In the genomic region with DNA sequence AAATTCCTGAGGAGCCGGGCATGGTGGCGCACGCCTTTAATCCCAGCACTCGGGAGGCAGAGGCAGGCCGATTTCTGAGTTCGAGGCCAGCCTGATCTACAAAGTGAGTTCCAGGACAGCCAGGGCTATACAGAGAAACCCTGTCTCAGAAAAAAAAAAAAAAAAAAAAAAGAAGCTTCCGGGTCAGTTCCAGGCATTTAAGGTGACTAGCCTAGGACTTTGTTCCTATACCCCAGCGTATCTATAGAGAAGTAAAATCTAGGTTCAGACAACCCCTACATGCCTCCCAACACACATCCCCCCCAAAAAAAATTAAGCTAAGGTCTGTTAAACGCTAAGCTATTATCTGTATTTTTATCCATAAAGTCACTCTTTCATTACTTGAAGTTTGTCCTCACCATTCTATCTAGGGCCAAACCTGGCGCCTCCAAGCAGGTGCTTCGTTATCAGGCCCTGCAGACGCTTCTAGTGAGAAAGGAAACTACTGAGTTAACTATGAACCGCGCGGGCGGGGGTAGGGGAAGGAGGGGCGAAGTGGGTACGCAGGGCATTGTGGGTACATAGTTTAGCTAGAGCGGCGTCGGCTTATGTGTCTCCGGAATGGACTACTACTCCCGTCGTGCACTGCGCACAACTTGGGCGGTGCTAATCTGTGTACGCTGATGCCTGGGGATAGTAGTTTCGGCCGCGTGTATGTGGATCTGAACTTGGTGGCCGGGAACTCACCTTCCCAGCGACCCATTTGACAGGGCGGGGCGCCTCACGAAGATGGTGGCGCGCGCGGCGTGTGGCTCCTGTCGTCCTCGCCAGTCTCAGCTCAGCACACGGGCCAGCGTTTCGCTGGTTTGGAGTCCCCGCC, we compare ENCODE assay signal across 7 mouse cellular contexts. TPM values are rescaled to one million over a fixed set of nuclear protein-coding genes. Genes with fewer than 3 reads are reported as not detected.
DNase-seq lines count a peak whose midpoint lies in the region; ATAC-seq lines count a peak whose summit lies in the region.

A gene (plus strand): TSS at position 669 of the 859 bp plus-strand sequence.

- H3K36me3 ChIP-seq in embryonic facial prominence, embryonic 11.5 days (replicated peaks; ENCODE audit: control insufficient read depth, insufficient read depth, low read depth, low read length) = peaks cover 5% of the 10 kb centered on the region
- H3K36me3 ChIP-seq in limb, embryonic 10.5 days = peaks cover 56% of the 10 kb centered on the region
- peaks cover 40% of the 10 kb centered on the region for H3K36me3 ChIP-seq in midbrain, embryonic 13.5 days

- H3K4me3 ChIP-seq in embryonic facial prominence, embryonic 11.5 days (ENCODE audit: low read depth, low read length) = peak within 1 kb of the TSS; percentile 45
- peak within 1 kb of the TSS; percentile 70 for H3K4me3 ChIP-seq in limb, embryonic 10.5 days
- H3K4me3 ChIP-seq in midbrain, embryonic 13.5 days (replicated peaks) = peak within 1 kb of the TSS; percentile 78

- H3K9me3 ChIP-seq in embryonic facial prominence, embryonic 11.5 days (replicated peaks; ENCODE audit: control insufficient read depth, low read length) = no peaks in the 10 kb centered on the region
- no peaks in the 10 kb centered on the region for H3K9me3 ChIP-seq in limb, embryonic 10.5 days (replicated peaks)
- no peaks in the 10 kb centered on the region for H3K9me3 ChIP-seq in midbrain, embryonic 13.5 days

- peak within 1 kb of the TSS; percentile 56 for H3K4me2 ChIP-seq in embryonic facial prominence, embryonic 11.5 days (ENCODE audit: low read depth, low read length)
- peak within 1 kb of the TSS; percentile 82 for H3K4me2 ChIP-seq in midbrain, embryonic 13.5 days (replicated peaks)

- H3K27ac ChIP-seq in embryonic facial prominence, embryonic 11.5 days (replicated peaks; ENCODE audit: low read depth, low read length) = no peak within 1 kb of the TSS
- H3K27ac ChIP-seq in limb, embryonic 10.5 days = peak within 1 kb of the TSS; percentile 80
- H3K27ac ChIP-seq in midbrain, embryonic 13.5 days = peak within 1 kb of the TSS; percentile 30; the same call in 1 of the 2 replicates

- 14% methylated on average over 46 of the region's 46 CpGs for whole genome bisulfite sequencing in embryonic facial prominence, embryonic 11.5 days
- 15% methylated on average over 46 of the region's 46 CpGs for WGBS in limb, embryonic 10.5 days
- WGBS in midbrain, embryonic 13.5 days = 14% methylated on average over 46 of the region's 46 CpGs

- H3K27me3 ChIP-seq in embryonic facial prominence, embryonic 11.5 days (ENCODE audit: control insufficient read depth, insufficient read depth, low read length) = no peaks in the 10 kb centered on the region
- H3K27me3 ChIP-seq in limb, embryonic 10.5 days (ENCODE audit: low read depth, poor library complexity, severe bottlenecking) = no peaks in the 10 kb centered on the region
- no peaks in the 10 kb centered on the region for H3K27me3 ChIP-seq in midbrain, embryonic 13.5 days

- peak; percentile 95 for ATAC-seq in embryonic facial prominence, embryonic 11.5 days (replicated peaks; ENCODE audit: insufficient number of reproducible peaks, low FRiP score, low TSS enrichment, low read depth)
- peak; percentile 94 for ATAC-seq in granulocyte monocyte progenitor cell, adult 5-6 weeks (replicated peaks; ENCODE audit: poor library complexity, severe bottlenecking)
- peak; percentile 99 for ATAC-seq in midbrain, embryonic 13.5 days

- H3K9ac ChIP-seq in embryonic facial prominence, embryonic 11.5 days (replicated peaks; ENCODE audit: low read length) = peak within 1 kb of the TSS; percentile 22
- peak within 1 kb of the TSS; percentile 65 for H3K9ac ChIP-seq in midbrain, embryonic 13.5 days (replicated peaks)

- DNase-seq in adrenal gland, postnatal 14 days = peak; percentile 98
- peak; percentile 100 for DNase-seq in embryonic facial prominence, embryonic 11.5 days (ENCODE audit: low spot score)
- DNase-seq in kidney, adult 11 months = peak; percentile 99
- peak; percentile 91 for DNase-seq in limb, embryonic 10.5 days (ENCODE audit: low spot score)
- peak; percentile 92 for DNase-seq in spleen, adult 12 weeks (ENCODE audit: low spot score)

- H3K4me1 ChIP-seq in embryonic facial prominence, embryonic 11.5 days (ENCODE audit: control insufficient read depth, insufficient read depth, low read length) = peaks cover 3% of the 10 kb centered on the region
- peaks cover 25% of the 10 kb centered on the region for H3K4me1 ChIP-seq in limb, embryonic 10.5 days
- H3K4me1 ChIP-seq in midbrain, embryonic 13.5 days (replicated peaks) = peaks cover 17% of the 10 kb centered on the region

RNA-seq across cellular contexts. Expression of the gene that starts here (rescaled TPM):
- 42.1 and 43.1 TPM in 2 replicates for total RNA-seq in adrenal gland, postnatal 14 days (2021)
- 42.3 and 42.9 TPM in 2 replicates for polyA plus RNA-seq in embryonic facial prominence, embryonic 11.5 days (2014; fragmentation: Nextera tagmentation; extraction: Ambion mirVana)
- 89.9 and 105 TPM in 2 replicates for total RNA-seq in granulocyte monocyte progenitor cell, adult 5-6 weeks (2014; fragmentation: Nextera tagmentation)
- total RNA-seq in granulocyte monocyte progenitor cell, adult 5-6 weeks (2017) = 46.9 and 76.8 TPM in 2 replicates
- polyA plus RNA-seq in limb, embryonic 10.5 days (2016; fragmentation: Nextera tagmentation; extraction: Ambion mirVana) = 55.0 and 69.4 TPM in 2 replicates
- polyA plus RNA-seq in midbrain, embryonic 13.5 days (2015; fragmentation: Nextera tagmentation; extraction: Ambion mirVana) = 13.5 and 14.7 TPM in 2 replicates
